Mouse (Mus musculus) spleen, adult 2 months (tissue): Measurements from ENCODE around the gene Tpk1. TPM values are rescaled to one million over a fixed set of nuclear protein-coding genes. Genes with fewer than 3 reads are reported as not detected.

Source experiments
- DNase-seq, 2 experiments: peaks; one replicate each; pipeline versions ENCODE4 v3.0.0 to v3.0.0-alpha.2; 2012 to 2021; ENCODE audit warnings: low spot score in 2 of 2, low read depth in 1 of 2
- H3K27ac ChIP-seq: fragments of 200-500 bp; 2 replicates; pipeline ENCODE4 v1.5.1; 2012; ENCODE audit warnings: low read length, inconsistent platforms; ENCODE audit not compliant: insufficient read depth
- H3K27me3 ChIP-seq: fragments of 200-500 bp; 2 replicates; pipeline ENCODE4 v1.6.1; 2012; ENCODE audit warnings: mild to moderate bottlenecking, moderate library complexity, low read length, inconsistent platforms; ENCODE audit not compliant: control insufficient read depth, insufficient read depth
- H3K36me3 ChIP-seq: fragments of 200-500 bp; 2 replicates; pipeline ENCODE4 v1.6.1; 2012; ENCODE audit warnings: mild to moderate bottlenecking, low read length, inconsistent platforms; ENCODE audit not compliant: control insufficient read depth, insufficient read depth
- H3K4me1 ChIP-seq: fragments of 200-500 bp; 2 replicates; pipeline ENCODE4 v1.6.1; 2011; ENCODE audit warnings: inconsistent platforms; ENCODE audit not compliant: control insufficient read depth, insufficient read depth, insufficient read length
- H3K4me3 ChIP-seq: fragments of 200-500 bp; 2 replicates; pipeline ENCODE4 v1.5.1; 2011; ENCODE audit warnings: mild to moderate bottlenecking, inconsistent platforms; ENCODE audit not compliant: insufficient read depth, insufficient read length; ENCODE audit errors: extremely low read depth
- CTCF ChIP-seq: fragments of 200-500 bp; IDR thresholded peaks from 2 replicates; pipeline ENCODE4 v1.5.1; 2011; ENCODE audit warnings: mild to moderate bottlenecking, inconsistent platforms; ENCODE audit not compliant: insufficient read depth, insufficient read length, insufficient replicate concordance; ENCODE audit errors: extremely low read depth
- POLR2A ChIP-seq: fragments of 200-500 bp; IDR thresholded peaks from 2 replicates; pipeline ENCODE4 v1.6.1; 2011; ENCODE audit warnings: low read depth, low read length, inconsistent platforms
- WGBS: fragments of 180-500 bp; shearing (Covaris S2); methylation state at CpG from one replicate; pipeline ENCODE4 v1.1.7; 2018; 5-methylcytosine and 5-hydroxymethylcytosine counted together
- polyA plus RNA-seq: library from polyadenylated mRNA; depleted of rRNA; stranded (reverse); fragments of >200 nt; gene quantifications from 2 replicates; pipeline ENCODE4 v1.2.3, GENCODE M21; 2012

The Tpk1 gene
- polyA plus RNA-seq, 1 experiment: 1.6 TPM

- H3K4me3 ChIP-seq: no peak overlapping the region
- no peaks in the 10 kb centered on the region for H3K36me3 ChIP-seq
- no peak for TF ChIP-seq CTCF
- TF ChIP-seq POLR2A: no peak
- no peak for DNase-seq
- no peaks in the 10 kb centered on the region for H3K4me1 ChIP-seq
- H3K27ac ChIP-seq: no peak overlapping the region
- no peaks in the 10 kb centered on the region for H3K27me3 ChIP-seq
- WGBS: 86% methylated on average over 8 of the region's 8 CpGs
Observed at GRCm38 (mm10) chr6:43312961-43313656, 353.0 kb downstream of the Tpk1 start.

GRCm38 (mm10) chr6:43312546-43312945 is 353.5 kb downstream of the Tpk1 start:
- TF ChIP-seq CTCF (no peak), POLR2A (no peak)

GRCm38 (mm10) chr6:43310071-43310470 is 356.0 kb downstream of the Tpk1 start:
- Histone ChIP-seq H3K27me3 (no peaks in the 10 kb centered on the region), H3K4me1 (no peaks in the 10 kb centered on the region), H3K27ac (no peak overlapping the region), H3K36me3 (no peaks in the 10 kb centered on the region), H3K4me3 (no peak overlapping the region)
- 86% methylated on average over 6 of the region's 6 CpGs for WGBS
- DNase-seq: no peak
- no peak for TF ChIP-seq CTCF
- TF ChIP-seq POLR2A: no peak

More at GRCm38 (mm10) chr6:43312546-43312945, 353.5 kb downstream of the Tpk1 start:
- DNase-seq: no peak
- H3K4me3 ChIP-seq: no peak overlapping the region
- H3K27ac ChIP-seq: no peak overlapping the region
- no peaks in the 10 kb centered on the region for H3K27me3 ChIP-seq
- no peaks in the 10 kb centered on the region for H3K36me3 ChIP-seq
- H3K4me1 ChIP-seq: no peaks in the 10 kb centered on the region

- no peaks in the 10 kb centered on the region for H3K4me1 ChIP-seq
- H3K36me3 ChIP-seq: no peaks in the 10 kb centered on the region
- no peak for DNase-seq
- no peaks in the 10 kb centered on the region for H3K27me3 ChIP-seq
- TF ChIP-seq POLR2A: no peak
- TF ChIP-seq CTCF: no peak
- WGBS: 86% methylated on average over 16 of the region's 16 CpGs
- H3K27ac ChIP-seq: no peak within 1 kb of the TSS
- no peak within 1 kb of the TSS for H3K4me3 ChIP-seq
Observed at GRCm38 (mm10) chr6:43309454-43309853, 356.6 kb downstream of the Tpk1 start, which contains the start of gene Nobox. Gene Nobox (minus strand): TSS chr6:43309554.

- 60% methylated on average over 2 of the region's 2 CpGs for WGBS
Observed at GRCm38 (mm10) chr6:43297508-43297850, 368.6 kb downstream of the Tpk1 start.

GRCm38 (mm10) chr6:43296798-43297507 is 369.1 kb downstream of the Tpk1 start:
- 48% methylated on average over 7 of the region's 7 CpGs for WGBS
- no peaks in the 10 kb centered on the region for H3K27me3 ChIP-seq
- no peaks in the 10 kb centered on the region for H3K4me1 ChIP-seq
- no peak overlapping the region for H3K4me3 ChIP-seq
- no peak overlapping the region for H3K27ac ChIP-seq
- no peak for TF ChIP-seq CTCF
- no peak for TF ChIP-seq POLR2A
- no peaks in the 10 kb centered on the region for H3K36me3 ChIP-seq
- DNase-seq: no peak

More at GRCm38 (mm10) chr6:43297508-43297850, 368.6 kb downstream of the Tpk1 start:
- DNase-seq: no peak
- Histone ChIP-seq H3K4me1 (no peaks in the 10 kb centered on the region), H3K27ac (no peak overlapping the region), H3K36me3 (no peaks in the 10 kb centered on the region), H3K27me3 (no peaks in the 10 kb centered on the region), H3K4me3 (no peak overlapping the region)
- TF ChIP-seq POLR2A: no peak
- no peak for TF ChIP-seq CTCF

- TF ChIP-seq CTCF (no peak), POLR2A (no peak)
- Histone ChIP-seq H3K4me1 (no peaks in the 10 kb centered on the region), H3K27ac (no peak overlapping the region), H3K36me3 (no peaks in the 10 kb centered on the region), H3K27me3 (no peaks in the 10 kb centered on the region), H3K4me3 (no peak overlapping the region)
- DNase-seq: no peak
- WGBS: 77% methylated on average over 5 of the region's 5 CpGs
Observed at GRCm38 (mm10) chr6:43295908-43296307, 370.2 kb downstream of the Tpk1 start.
